Mouse (Mus musculus): ENCODE data around the gene Dpf2. TPM values are rescaled to one million over a fixed set of nuclear protein-coding genes. Genes with fewer than 3 reads are reported as not detected.

Gene Dpf2
- polyA plus RNA-seq, 1 experiment = 194 TPM

- Histone ChIP-seq H3K27ac (ENCODE audit: control insufficient read depth, insufficient read depth, low read length) (no peak overlapping the region), H3K4me1 (replicated peaks; ENCODE audit: control insufficient read depth, insufficient read depth, low read length) (no peaks in the 10 kb centered on the region), H3K27me3 (ENCODE audit: control insufficient read depth, insufficient read depth, low read length) (no peaks in the 10 kb centered on the region), H3K4me3 (ENCODE audit: control insufficient read depth, insufficient read depth, low read length) (no peak overlapping the region), H3K36me3 (ENCODE audit: control insufficient read depth, insufficient read depth, low read length) (peaks cover 74% of the 10 kb centered on the region)
- no peak for DNase-seq
- TF ChIP-seq POLR2A (IDR thresholded peaks at IDR 0.05; ENCODE audit: control insufficient read depth, extremely low read depth, insufficient read depth, low read length, poor library complexity) (no peak), CTCF (IDR thresholded peaks at IDR 0.05; ENCODE audit: borderline replicate concordance, control insufficient read depth, extremely low read depth, insufficient read depth, low read length, poor library complexity) (no peak)
- 99% methylated on average over 14 of the region's 14 CpGs for WGBS
These were observed 50.3 kb downstream of the Dpf2 start for GRCm38 (mm10) chr19:5862335-5863085.

GRCm38 (mm10) chr19:5856604-5857003 is 56.2 kb downstream of the Dpf2 start:
- Histone ChIP-seq H3K4me1 (replicated peaks; ENCODE audit: control insufficient read depth, insufficient read depth, low read length) (no peaks in the 10 kb centered on the region), H3K27me3 (ENCODE audit: control insufficient read depth, insufficient read depth, low read length) (no peaks in the 10 kb centered on the region), H3K27ac (ENCODE audit: control insufficient read depth, insufficient read depth, low read length) (no peak overlapping the region), H3K4me3 (ENCODE audit: control insufficient read depth, insufficient read depth, low read length) (no peak overlapping the region), H3K36me3 (ENCODE audit: control insufficient read depth, insufficient read depth, low read length) (peaks cover 79% of the 10 kb centered on the region)
- DNase-seq = no peak
- 97% methylated on average over 9 of the region's 9 CpGs for WGBS
- no peak for TF ChIP-seq CTCF (IDR thresholded peaks at IDR 0.05; ENCODE audit: borderline replicate concordance, control insufficient read depth, extremely low read depth, insufficient read depth, low read length, poor library complexity)
- TF ChIP-seq POLR2A (IDR thresholded peaks at IDR 0.05; ENCODE audit: control insufficient read depth, extremely low read depth, insufficient read depth, low read length, poor library complexity) = no peak

GRCm38 (mm10) chr19:5852035-5852722 is 60.6 kb downstream of the Dpf2 start:
- TF ChIP-seq CTCF (IDR thresholded peaks at IDR 0.05; ENCODE audit: borderline replicate concordance, control insufficient read depth, extremely low read depth, insufficient read depth, low read length, poor library complexity) = no peak
- TF ChIP-seq POLR2A (IDR thresholded peaks at IDR 0.05; ENCODE audit: control insufficient read depth, extremely low read depth, insufficient read depth, low read length, poor library complexity) = no peak
- Histone ChIP-seq H3K36me3 (ENCODE audit: control insufficient read depth, insufficient read depth, low read length) (peaks cover 43% of the 10 kb centered on the region), H3K4me1 (replicated peaks; ENCODE audit: control insufficient read depth, insufficient read depth, low read length) (peaks cover 34% of the 10 kb centered on the region), H3K27me3 (ENCODE audit: control insufficient read depth, insufficient read depth, low read length) (no peaks in the 10 kb centered on the region), H3K27ac (ENCODE audit: control insufficient read depth, insufficient read depth, low read length) (no peak overlapping the region), H3K4me3 (ENCODE audit: control insufficient read depth, insufficient read depth, low read length) (no peak overlapping the region)
- WGBS = 96% methylated on average over 12 of the region's 12 CpGs
- DNase-seq = no peak

- no peak for DNase-seq
- H3K27ac ChIP-seq (ENCODE audit: control insufficient read depth, insufficient read depth, low read length) = no peak overlapping the region
- no peak overlapping the region for H3K4me3 ChIP-seq (ENCODE audit: control insufficient read depth, insufficient read depth, low read length)
These were observed 61.3 kb downstream of the Dpf2 start for GRCm38 (mm10) chr19:5851481-5851971.

GRCm38 (mm10) chr19:5850860-5851259 is 62.0 kb downstream of the Dpf2 start:
- H3K36me3 ChIP-seq (ENCODE audit: control insufficient read depth, insufficient read depth, low read length) = peaks cover 34% of the 10 kb centered on the region
- H3K4me1 ChIP-seq (replicated peaks; ENCODE audit: control insufficient read depth, insufficient read depth, low read length) = peaks cover 44% of the 10 kb centered on the region
- DNase-seq = no peak
- WGBS = 87% methylated on average over 3 of the region's 3 CpGs
- no peak overlapping the region for H3K4me3 ChIP-seq (ENCODE audit: control insufficient read depth, insufficient read depth, low read length)
- no peak overlapping the region for H3K27ac ChIP-seq (ENCODE audit: control insufficient read depth, insufficient read depth, low read length)
- TF ChIP-seq CTCF (IDR thresholded peaks at IDR 0.05; ENCODE audit: borderline replicate concordance, control insufficient read depth, extremely low read depth, insufficient read depth, low read length, poor library complexity) (no peak), POLR2A (IDR thresholded peaks at IDR 0.05; ENCODE audit: control insufficient read depth, extremely low read depth, insufficient read depth, low read length, poor library complexity) (no peak)
- H3K27me3 ChIP-seq (ENCODE audit: control insufficient read depth, insufficient read depth, low read length) = no peaks in the 10 kb centered on the region

More at GRCm38 (mm10) chr19:5851481-5851971, 61.3 kb downstream of the Dpf2 start:
- TF ChIP-seq POLR2A (IDR thresholded peaks at IDR 0.05; ENCODE audit: control insufficient read depth, extremely low read depth, insufficient read depth, low read length, poor library complexity) (no peak), CTCF (IDR thresholded peaks at IDR 0.05; ENCODE audit: borderline replicate concordance, control insufficient read depth, extremely low read depth, insufficient read depth, low read length, poor library complexity) (no peak)
- Histone ChIP-seq H3K27me3 (ENCODE audit: control insufficient read depth, insufficient read depth, low read length) (no peaks in the 10 kb centered on the region), H3K4me1 (replicated peaks; ENCODE audit: control insufficient read depth, insufficient read depth, low read length) (peaks cover 40% of the 10 kb centered on the region), H3K36me3 (ENCODE audit: control insufficient read depth, insufficient read depth, low read length) (peaks cover 40% of the 10 kb centered on the region)
- 91% methylated on average over 5 of the region's 5 CpGs for WGBS

- TF ChIP-seq CTCF (IDR thresholded peaks at IDR 0.05; ENCODE audit: borderline replicate concordance, control insufficient read depth, extremely low read depth, insufficient read depth, low read length, poor library complexity) (peak; percentile 99), POLR2A (IDR thresholded peaks at IDR 0.05; ENCODE audit: control insufficient read depth, extremely low read depth, insufficient read depth, low read length, poor library complexity) (no peak; the same call in 1 of the 2 replicates)
- Histone ChIP-seq H3K36me3 (ENCODE audit: control insufficient read depth, insufficient read depth, low read length) (peaks cover 25% of the 10 kb centered on the region), H3K4me3 (ENCODE audit: control insufficient read depth, insufficient read depth, low read length) (no peak overlapping the region), H3K27ac (ENCODE audit: control insufficient read depth, insufficient read depth, low read length) (peak overlapping the region; percentile 39; the same call in 1 of the 2 replicates), H3K4me1 (replicated peaks; ENCODE audit: control insufficient read depth, insufficient read depth, low read length) (peaks cover 44% of the 10 kb centered on the region), H3K27me3 (ENCODE audit: control insufficient read depth, insufficient read depth, low read length) (no peaks in the 10 kb centered on the region)
- WGBS = 10% methylated on average over 11 of the region's 11 CpGs
- DNase-seq = peak; percentile 91
These were observed 62.8 kb downstream of the Dpf2 start for GRCm38 (mm10) chr19:5849843-5850527.
